Mouse (Mus musculus): ENCODE results near the gene Fem1a. TPM values are rescaled to one million over a fixed set of nuclear protein-coding genes. Genes with fewer than 3 reads are reported as not detected.
A peak's percentile ranks its signal among the peaks of the same experiment; 100 is the strongest.

The Fem1a gene
- polyA plus RNA-seq, 1 experiment, result 9.5 TPM

GRCm38 (mm10) chr17:56276643-56277566 is 20.3 kb downstream of the Fem1a start, which contains the start of gene Ticam1:
Ticam1 (minus strand) TSS chr17:56276786.
- H3K4me1 ChIP-seq, result peaks cover 76% of the 10 kb centered on the region
- H3K27me3 ChIP-seq (replicated peaks), result no peaks in the 10 kb centered on the region
- H3K4me3 ChIP-seq (replicated peaks), result peak within 1 kb of the TSS; percentile 98
- TF ChIP-seq GATA1 (IDR thresholded peaks at IDR 0.05; ENCODE audit: borderline replicate concordance, low read length), result peak; percentile 86
- TF ChIP-seq FLI1 (IDR thresholded peaks at IDR 0.05; ENCODE audit: low read length), result no peak
- H3K9me3 ChIP-seq, result no peaks in the 10 kb centered on the region
- H3K36me3 ChIP-seq (replicated peaks; ENCODE audit: low read length), result peaks cover 63% of the 10 kb centered on the region

GRCm38 (mm10) chr17:56277567-56277893 is 20.9 kb downstream of the Fem1a start:
- Histone ChIP-seq H3K4me3 (replicated peaks) (peak overlapping the region; percentile 98), H3K36me3 (replicated peaks; ENCODE audit: low read length) (peaks cover 60% of the 10 kb centered on the region), H3K9me3 (no peaks in the 10 kb centered on the region), H3K4me1 (peaks cover 70% of the 10 kb centered on the region), H3K27me3 (replicated peaks) (no peaks in the 10 kb centered on the region)
- TF ChIP-seq GATA1 (IDR thresholded peaks at IDR 0.05; ENCODE audit: borderline replicate concordance, low read length) (no peak), FLI1 (IDR thresholded peaks at IDR 0.05; ENCODE audit: low read length) (no peak)

GRCm38 (mm10) chr17:56278340-56278739 is 21.7 kb downstream of the Fem1a start:
- TF ChIP-seq GATA1 (IDR thresholded peaks at IDR 0.05; ENCODE audit: borderline replicate concordance, low read length) (no peak), FLI1 (IDR thresholded peaks at IDR 0.05; ENCODE audit: low read length) (no peak)
- Histone ChIP-seq H3K9me3 (no peaks in the 10 kb centered on the region), H3K4me1 (peaks cover 69% of the 10 kb centered on the region), H3K36me3 (replicated peaks; ENCODE audit: low read length) (peaks cover 60% of the 10 kb centered on the region), H3K4me3 (replicated peaks) (no peak overlapping the region), H3K27me3 (replicated peaks) (no peaks in the 10 kb centered on the region)

- no peak overlapping the region for H3K4me3 ChIP-seq (replicated peaks)
- no peaks in the 10 kb centered on the region for H3K9me3 ChIP-seq
- H3K4me1 ChIP-seq, result peaks cover 62% of the 10 kb centered on the region
- TF ChIP-seq GATA1 (IDR thresholded peaks at IDR 0.05; ENCODE audit: borderline replicate concordance, low read length), result no peak
- no peak for TF ChIP-seq FLI1 (IDR thresholded peaks at IDR 0.05; ENCODE audit: low read length)
- H3K27me3 ChIP-seq (replicated peaks), result no peaks in the 10 kb centered on the region
- peaks cover 59% of the 10 kb centered on the region for H3K36me3 ChIP-seq (replicated peaks; ENCODE audit: low read length)
Observed at GRCm38 (mm10) chr17:56279481-56280155, 23.0 kb downstream of the Fem1a start.

- Histone ChIP-seq H3K27me3 (replicated peaks) (no peaks in the 10 kb centered on the region), H3K9me3 (no peaks in the 10 kb centered on the region), H3K36me3 (replicated peaks; ENCODE audit: low read length) (peaks cover 74% of the 10 kb centered on the region), H3K4me3 (replicated peaks) (no peak overlapping the region), H3K4me1 (peaks cover 56% of the 10 kb centered on the region)
- TF ChIP-seq FLI1 (IDR thresholded peaks at IDR 0.05; ENCODE audit: low read length) (no peak), GATA1 (IDR thresholded peaks at IDR 0.05; ENCODE audit: borderline replicate concordance, low read length) (no peak)
Observed at GRCm38 (mm10) chr17:56281193-56281592, 24.6 kb downstream of the Fem1a start.

- Histone ChIP-seq H3K9me3 (no peaks in the 10 kb centered on the region), H3K4me1 (peaks cover 62% of the 10 kb centered on the region), H3K27me3 (replicated peaks) (no peaks in the 10 kb centered on the region), H3K36me3 (replicated peaks; ENCODE audit: low read length) (peaks cover 87% of the 10 kb centered on the region), H3K4me3 (replicated peaks) (peak overlapping the region; percentile 7)
- TF ChIP-seq GATA1 (IDR thresholded peaks at IDR 0.05; ENCODE audit: borderline replicate concordance, low read length), result no peak
- no peak for TF ChIP-seq FLI1 (IDR thresholded peaks at IDR 0.05; ENCODE audit: low read length)
Observed at GRCm38 (mm10) chr17:56282802-56283201, 26.2 kb downstream of the Fem1a start.

- H3K4me3 ChIP-seq (replicated peaks), result no peak overlapping the region
- no peaks in the 10 kb centered on the region for H3K27me3 ChIP-seq (replicated peaks)
- H3K36me3 ChIP-seq (replicated peaks; ENCODE audit: low read length), result peaks cover 82% of the 10 kb centered on the region
- no peak for TF ChIP-seq FLI1 (IDR thresholded peaks at IDR 0.05; ENCODE audit: low read length)
- TF ChIP-seq GATA1 (IDR thresholded peaks at IDR 0.05; ENCODE audit: borderline replicate concordance, low read length), result no peak
- no peaks in the 10 kb centered on the region for H3K9me3 ChIP-seq
- H3K4me1 ChIP-seq, result peaks cover 62% of the 10 kb centered on the region
Observed at GRCm38 (mm10) chr17:56283316-56283715, 26.7 kb downstream of the Fem1a start.

GRCm38 (mm10) chr17:56285995-56286394 is 29.4 kb downstream of the Fem1a start:
- Histone ChIP-seq H3K4me1 (peaks cover 71% of the 10 kb centered on the region), H3K36me3 (replicated peaks; ENCODE audit: low read length) (peaks cover 60% of the 10 kb centered on the region)

GRCm38 (mm10) chr17:56287830-56288229 is 31.2 kb downstream of the Fem1a start:
- H3K4me3 ChIP-seq (replicated peaks), result peak overlapping the region; percentile 88
- TF ChIP-seq GATA1 (IDR thresholded peaks at IDR 0.05; ENCODE audit: borderline replicate concordance, low read length) (no peak), FLI1 (IDR thresholded peaks at IDR 0.05; ENCODE audit: low read length) (no peak)
- H3K4me1 ChIP-seq, result peaks cover 82% of the 10 kb centered on the region
- no peaks in the 10 kb centered on the region for H3K9me3 ChIP-seq
- H3K36me3 ChIP-seq (replicated peaks; ENCODE audit: low read length), result peaks cover 45% of the 10 kb centered on the region
- H3K27me3 ChIP-seq (replicated peaks), result no peaks in the 10 kb centered on the region

More at GRCm38 (mm10) chr17:56285995-56286394, 29.4 kb downstream of the Fem1a start:
- TF ChIP-seq FLI1 (IDR thresholded peaks at IDR 0.05; ENCODE audit: low read length) (no peak), GATA1 (IDR thresholded peaks at IDR 0.05; ENCODE audit: borderline replicate concordance, low read length) (no peak)
- H3K4me3 ChIP-seq (replicated peaks), result no peak overlapping the region
- no peaks in the 10 kb centered on the region for H3K9me3 ChIP-seq
- H3K27me3 ChIP-seq (replicated peaks), result no peaks in the 10 kb centered on the region

GRCm38 (mm10) chr17:56288866-56289265 is 32.3 kb downstream of the Fem1a start:
- peaks cover 83% of the 10 kb centered on the region for H3K4me1 ChIP-seq
- peak overlapping the region; percentile 92 for H3K4me3 ChIP-seq (replicated peaks)
- H3K9me3 ChIP-seq, result no peaks in the 10 kb centered on the region
- no peak for TF ChIP-seq FLI1 (IDR thresholded peaks at IDR 0.05; ENCODE audit: low read length)
- TF ChIP-seq GATA1 (IDR thresholded peaks at IDR 0.05; ENCODE audit: borderline replicate concordance, low read length), result no peak
- no peaks in the 10 kb centered on the region for H3K27me3 ChIP-seq (replicated peaks)
- peaks cover 36% of the 10 kb centered on the region for H3K36me3 ChIP-seq (replicated peaks; ENCODE audit: low read length)
